Mouse (Mus musculus) heart, adult 2 months (tissue): ENCODE results near the gene Ooep. TPM values are rescaled to one million over a fixed set of nuclear protein-coding genes. Genes with fewer than 3 reads are reported as not detected.

ENCODE experiments used
- DNase-seq, 2 experiments: peaks; one replicate each; pipeline ENCODE4 v3.0.0; 2021
- H3K27ac ChIP-seq: fragments of 200-600 bp; 2 replicates; pipeline ENCODE4 v1.8.1; 2022
- H3K27me3 ChIP-seq: fragments of 200-500 bp; 2 replicates; pipeline ENCODE4 v1.6.1; 2012; ENCODE audit warnings: mild to moderate bottlenecking, low read length, inconsistent platforms, mixed read lengths; ENCODE audit not compliant: control insufficient read depth, insufficient read depth
- H3K36me3 ChIP-seq: fragments of 200-500 bp; 2 replicates; pipeline ENCODE4 v1.6.1; 2012; ENCODE audit warnings: low read length, inconsistent platforms; ENCODE audit not compliant: control insufficient read depth, insufficient read depth
- H3K4me1 ChIP-seq: fragments of 200-500 bp; 2 replicates; pipeline ENCODE4 v1.6.1; 2011; ENCODE audit warnings: low read length; ENCODE audit not compliant: control insufficient read depth, insufficient read depth
- H3K4me3 ChIP-seq: fragments of 200-600 bp; 2 replicates; pipeline ENCODE4 v1.8.1; 2022
- H3K79me2 ChIP-seq: fragments of 200-500 bp; replicated peaks from 2 replicates; pipeline ENCODE4 v1.6.1; 2012; ENCODE audit warnings: mild to moderate bottlenecking, inconsistent platforms, low read length, moderate library complexity, mixed read lengths; ENCODE audit not compliant: control insufficient read depth, insufficient read depth
- H3K9ac ChIP-seq: fragments of 200-500 bp; 2 replicates; pipeline ENCODE4 v1.6.1; 2012; ENCODE audit warnings: low read depth, mild to moderate bottlenecking, control low read depth, inconsistent platforms, low read length, mixed read lengths
- CTCF ChIP-seq: fragments of 200-600 bp; IDR thresholded peaks from 2 replicates; pipeline ENCODE4 v1.8.1; 2022; ENCODE audit warnings: antibody characterized with exemption, mild to moderate bottlenecking, moderate library complexity
- EP300 ChIP-seq: fragments of 200-500 bp; IDR thresholded peaks from 2 replicates; pipeline ENCODE4 v1.6.1; 2011; ENCODE audit warnings: low read depth, low read length, control low read depth; ENCODE audit not compliant: insufficient read depth
- POLR2A ChIP-seq: fragments of 200-500 bp; IDR thresholded peaks from 2 replicates; pipeline ENCODE4 v1.6.1; 2011; ENCODE audit warnings: mild to moderate bottlenecking, low read depth, low read length, control low read depth; ENCODE audit not compliant: insufficient read depth
- WGBS: fragments of 180-500 bp; shearing (Covaris S2); methylation state at CpG from one replicate; pipeline ENCODE4 v1.1.7; 2018; 5-methylcytosine and 5-hydroxymethylcytosine counted together
- intact Hi-C: fragments of 180-260 bp; cut with DNase I; formaldehyde crosslinking; loops from one replicate; pipeline ENCODE4 v1.15.1; 2025
- long read RNA-seq: library from polyadenylated mRNA; stranded (forward); transcript quantifications from one replicate; pipeline ENCODE4 v2.0.0, GENCODE M21; 2021
- polyA plus RNA-seq: library from polyadenylated mRNA; depleted of rRNA; stranded (reverse); fragments of >200 nt; gene quantifications from 2 replicates; pipeline ENCODE4 v1.2.3, GENCODE M21; 2012; rRNA removed
- total RNA-seq, 2 experiments: library from RNA; stranded (reverse); gene quantifications; 2 replicates each; pipeline ENCODE4 v1.2.3; 2021

Ooep gene
- not detected for total RNA-seq
- polyA plus RNA-seq, result not detected in 2 replicates
- long read RNA-seq, result 0 reads

DNA sequence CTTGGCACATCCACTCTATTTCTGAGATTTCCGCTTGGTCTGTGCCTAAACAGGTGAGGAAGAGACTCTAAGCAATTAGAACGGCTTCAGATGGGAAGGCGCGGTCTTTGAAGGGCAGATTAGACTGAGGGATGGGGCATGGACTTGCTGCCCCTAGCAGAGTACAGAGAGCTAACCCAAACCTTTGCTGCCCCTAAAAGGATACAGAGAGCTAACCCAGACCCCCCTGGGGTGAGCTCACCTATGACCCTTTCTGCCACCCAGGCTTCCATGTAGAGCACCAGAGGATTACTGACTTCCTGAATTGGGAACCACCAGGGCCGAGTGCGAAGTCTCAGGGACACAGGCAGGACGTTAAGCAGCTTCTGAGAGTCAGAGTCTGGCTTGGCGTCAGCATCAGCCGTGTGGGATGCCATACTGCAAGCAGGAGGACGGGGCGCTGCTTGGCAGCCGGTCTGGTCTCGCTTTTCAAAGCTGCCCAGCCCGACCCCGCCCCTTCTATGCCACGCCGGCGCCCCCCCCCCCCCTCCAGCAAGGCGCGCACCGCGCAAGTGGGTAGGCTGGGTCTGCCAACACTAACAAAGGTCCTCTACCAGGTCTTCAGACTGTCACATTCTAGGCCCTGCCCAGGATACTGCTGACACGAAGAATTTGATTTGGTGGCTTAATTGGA, at the start of gene Ooep:
Gene Ooep, minus strand, starts transcription at position 613 of the 673 bp plus-strand sequence.
- no peak within 1 kb of the TSS for H3K9ac ChIP-seq
- DNase-seq, result no peak
- no peaks in the 10 kb centered on the region for H3K36me3 ChIP-seq
- 0 out of 2 replicates have a peak, but pooled peaks cover 1% of the 10 kb centered on the region for H3K27me3 ChIP-seq
- H3K4me3 ChIP-seq, result no peak within 1 kb of the TSS
- no peaks in the 10 kb centered on the region for H3K4me1 ChIP-seq
- 4% methylated on average over 23 of the region's 23 CpGs for whole genome bisulfite sequencing
- intact Hi-C loops, result no loop called here
- no peaks in the 10 kb centered on the region for H3K79me2 ChIP-seq
- no peak for TF ChIP-seq EP300
- no peak for TF ChIP-seq POLR2A
- no peak for TF ChIP-seq CTCF
- no peak within 1 kb of the TSS for H3K27ac ChIP-seq

DNA sequence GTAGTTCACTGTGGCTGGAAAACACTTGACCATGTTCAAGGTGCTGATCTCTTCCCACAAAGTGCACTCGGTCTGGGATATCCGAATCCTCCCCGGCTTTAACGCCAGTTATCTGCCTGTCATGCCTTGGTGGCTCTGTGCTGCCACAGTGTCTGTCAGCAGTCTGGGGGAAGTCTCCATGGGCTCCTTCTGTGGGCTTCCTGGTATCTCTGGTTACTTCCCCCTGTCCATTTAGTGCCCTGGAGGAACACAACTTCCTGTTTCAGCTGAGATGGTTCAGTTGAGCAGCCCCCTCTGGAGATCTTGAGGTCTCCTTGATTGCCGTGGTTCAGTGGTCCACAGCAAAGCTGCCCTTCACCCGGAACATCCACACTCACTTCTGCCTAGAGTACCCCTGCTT, 49.7 kb upstream of the Ooep start:
- Histone ChIP-seq H3K4me3 (no peak overlapping the region), H3K27ac (no peak overlapping the region), H3K9ac (no peak overlapping the region), H3K79me2 (no peaks in the 10 kb centered on the region), H3K4me1 (no peaks in the 10 kb centered on the region), H3K27me3 (no peaks in the 10 kb centered on the region), H3K36me3 (no peaks in the 10 kb centered on the region)
- no peak for TF ChIP-seq CTCF
- no peak for TF ChIP-seq EP300
- no peak for TF ChIP-seq POLR2A
- peak in 1 of 2 experiments; percentile 19 for DNase-seq
- intact Hi-C loops, result no loop called here
- 61% methylated on average over 6 of the region's 6 CpGs for WGBS

DNA sequence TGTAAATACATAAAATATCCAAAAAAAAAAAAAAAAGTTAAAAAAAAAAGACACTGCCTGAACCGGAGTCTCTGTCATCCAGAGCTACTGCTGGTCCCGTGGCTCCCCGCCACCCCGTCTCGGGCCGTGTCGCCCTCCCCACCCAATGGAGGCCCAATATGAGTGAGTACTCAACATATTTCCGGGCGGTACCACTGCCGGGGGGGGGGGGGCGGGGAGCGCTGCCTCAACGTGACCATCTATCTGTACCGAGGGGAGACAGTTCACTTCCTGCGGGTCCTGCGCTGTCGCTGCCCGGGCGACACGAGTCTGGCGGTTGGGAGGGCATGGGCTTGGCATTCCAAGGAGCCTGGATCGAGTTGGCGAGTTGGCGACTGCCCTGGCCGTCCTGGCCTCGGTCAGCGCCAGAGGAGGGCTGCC, 48.8 kb upstream of the Ooep start:
- WGBS, result 16% methylated on average over 27 of the region's 27 CpGs
- no peak for DNase-seq
- intact Hi-C loops, result no loop called here
- Histone ChIP-seq H3K27ac (no peak overlapping the region), H3K4me1 (no peaks in the 10 kb centered on the region), H3K27me3 (no peaks in the 10 kb centered on the region), H3K36me3 (no peaks in the 10 kb centered on the region), H3K4me3 (no peak overlapping the region), H3K79me2 (no peaks in the 10 kb centered on the region), H3K9ac (no peak overlapping the region)
- no peak for TF ChIP-seq EP300
- TF ChIP-seq POLR2A, result no peak
- no peak for TF ChIP-seq CTCF

DNA sequence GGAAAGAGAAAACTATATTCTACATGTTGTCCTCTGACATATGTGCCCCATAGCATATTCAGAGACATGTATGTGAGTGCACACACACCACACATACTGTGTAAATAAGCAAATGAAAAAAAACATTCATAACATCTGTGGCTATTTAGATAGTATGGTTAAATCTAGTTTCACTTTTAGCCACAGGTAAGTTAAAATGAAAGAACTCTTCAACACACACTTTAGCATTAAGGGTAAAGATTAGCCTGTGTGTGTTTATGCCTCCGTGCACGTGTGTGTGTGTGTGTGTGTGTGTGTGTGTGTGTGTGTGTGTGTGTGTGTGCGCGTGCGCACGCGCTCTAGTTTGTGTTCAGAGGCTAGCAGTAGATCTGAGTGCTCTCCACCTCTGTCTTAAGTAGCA, 23.1 kb upstream of the Ooep start:
- H3K27me3 ChIP-seq, result no peaks in the 10 kb centered on the region
- no peaks in the 10 kb centered on the region for H3K4me1 ChIP-seq
- WGBS, result 87% methylated on average over 7 of the region's 7 CpGs
- H3K36me3 ChIP-seq, result no peaks in the 10 kb centered on the region
- intact Hi-C loops, result no loop called here
- TF ChIP-seq CTCF (no peak), EP300 (no peak), POLR2A (no peak)
- no peak overlapping the region for H3K27ac ChIP-seq
- DNase-seq, result no peak
- H3K4me3 ChIP-seq, result no peak overlapping the region
- no peak overlapping the region for H3K9ac ChIP-seq
- H3K79me2 ChIP-seq, result no peaks in the 10 kb centered on the region

DNA sequence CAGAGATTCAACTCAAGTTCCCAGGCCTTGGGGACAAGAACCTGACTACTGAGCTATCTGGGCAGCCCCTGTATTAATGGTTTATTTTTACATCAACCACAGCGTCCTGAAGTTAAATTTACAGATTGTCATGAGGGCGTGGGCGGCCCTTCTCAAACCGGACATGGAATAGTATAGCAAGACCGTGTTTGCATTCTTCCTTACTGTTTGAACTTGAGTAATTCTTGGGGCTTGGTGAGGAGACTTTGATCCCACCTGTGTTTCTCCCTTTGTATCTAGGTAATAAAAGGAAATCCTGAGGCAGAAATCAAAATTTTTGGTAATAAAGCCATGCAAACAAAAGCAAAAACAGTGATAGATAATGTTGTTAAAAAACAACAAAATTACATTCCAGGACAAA, 22.0 kb upstream of the Ooep start:
- no peak for DNase-seq
- H3K4me3 ChIP-seq, result no peak overlapping the region
- no peak overlapping the region for H3K9ac ChIP-seq
- no peaks in the 10 kb centered on the region for H3K79me2 ChIP-seq
- peaks cover 6% of the 10 kb centered on the region for H3K27me3 ChIP-seq
- no peaks in the 10 kb centered on the region for H3K36me3 ChIP-seq
- intact Hi-C loops, result no loop called here
- no peak overlapping the region for H3K27ac ChIP-seq
- H3K4me1 ChIP-seq, result no peaks in the 10 kb centered on the region
- no peak for TF ChIP-seq EP300
- no peak for TF ChIP-seq POLR2A
- TF ChIP-seq CTCF, result no peak
- 77% methylated on average over 5 of the region's 5 CpGs for WGBS

DNA sequence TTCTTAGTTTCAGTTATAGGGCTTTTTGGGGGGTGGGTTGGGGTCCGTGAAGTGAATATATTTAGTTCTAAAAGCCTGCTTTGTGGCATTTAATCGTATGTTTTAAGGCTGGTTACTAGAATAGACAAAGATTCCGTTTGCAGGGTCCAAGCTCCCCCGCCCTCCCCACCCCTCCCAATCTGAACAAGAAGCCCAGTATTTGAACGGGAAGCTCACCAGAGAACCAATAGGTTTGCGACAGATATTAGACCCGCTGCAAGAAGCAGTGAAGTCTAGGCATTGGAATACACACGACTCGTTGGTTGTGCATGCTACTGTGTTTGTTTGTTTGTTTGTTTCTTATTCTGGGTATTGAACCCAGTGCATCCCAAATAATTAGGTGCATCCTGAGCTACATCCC, 18.0 kb upstream of the Ooep start:
- intact Hi-C loops, result no loop called here
- DNase-seq, result no peak
- TF ChIP-seq CTCF (no peak), POLR2A (no peak), EP300 (no peak)
- Histone ChIP-seq H3K4me3 (no peak overlapping the region), H3K79me2 (no peaks in the 10 kb centered on the region), H3K27ac (no peak overlapping the region), H3K4me1 (no peaks in the 10 kb centered on the region), H3K9ac (no peak overlapping the region), H3K36me3 (no peaks in the 10 kb centered on the region), H3K27me3 (peaks cover 16% of the 10 kb centered on the region)
- WGBS, result 54% methylated on average over 9 of the region's 9 CpGs
